Mouse (Mus musculus) R1 (cell line): ENCODE measurements around the gene Duoxa1.
"Not testable (repeated sequence)": the region's sequence is repeated elsewhere in the genome, so short reads cannot be mapped to it uniquely, and the experiment has no call there.

Source experiments
- DNase-seq: peaks from one replicate; pipeline ENCODE4 v3.0.0-alpha.2; 2018; ENCODE audit warnings: low read depth, low spot score

The Duoxa1 gene

DNA sequence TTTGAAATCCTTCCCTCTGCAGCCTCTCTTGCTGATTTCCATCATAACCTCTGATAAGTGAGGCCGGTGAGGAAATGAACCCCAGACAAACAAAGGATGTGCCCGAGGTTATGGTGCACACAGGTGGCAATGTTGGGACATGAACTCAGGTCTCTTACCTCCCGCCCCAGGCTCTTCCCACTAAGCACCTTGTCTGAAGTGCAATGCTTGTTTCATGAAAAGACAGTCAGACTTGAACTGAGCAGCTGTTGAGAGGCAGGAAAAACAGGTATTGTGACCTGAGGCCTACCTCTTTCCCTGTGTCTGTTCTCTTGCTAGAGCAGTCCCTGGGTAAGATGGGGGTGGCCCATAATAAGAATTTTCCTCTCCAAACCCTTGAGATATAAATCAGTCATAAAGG lies 18.7 kb upstream of the Duoxa1 start:
- no peak for DNase-seq

GRCm38 (mm10) chr2:122330317-122330716 lies 16.8 kb upstream of the Duoxa1 start:
- not testable (repeated sequence) for DNase-seq

DNA sequence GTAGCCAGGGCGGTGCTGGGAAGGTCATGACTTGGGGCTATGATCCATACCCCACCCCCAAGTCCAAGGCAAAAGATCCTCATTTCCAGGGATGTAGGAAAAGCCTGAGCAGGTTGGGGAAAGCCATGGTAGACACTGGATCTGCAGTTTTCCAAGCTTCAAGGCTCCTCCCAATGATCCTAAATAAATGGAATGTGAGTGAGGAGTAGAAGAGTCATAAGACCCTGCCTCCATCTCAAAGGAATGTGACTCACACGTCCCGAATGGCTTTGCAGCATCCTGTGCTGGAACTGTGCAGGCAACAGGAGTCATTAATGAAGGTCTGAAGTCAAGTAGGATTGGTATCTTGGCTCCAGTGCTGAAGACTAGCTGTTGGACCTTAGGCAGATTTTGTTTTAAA lies 14.5 kb upstream of the Duoxa1 start:
- no peak for DNase-seq

GRCm38 (mm10) chr2:122325361-122325760 lies 11.8 kb upstream of the Duoxa1 start:
- DNase-seq = no peak

GRCm38 (mm10) chr2:122324586-122324985 lies 11.1 kb upstream of the Duoxa1 start:
- DNase-seq = no peak

DNA sequence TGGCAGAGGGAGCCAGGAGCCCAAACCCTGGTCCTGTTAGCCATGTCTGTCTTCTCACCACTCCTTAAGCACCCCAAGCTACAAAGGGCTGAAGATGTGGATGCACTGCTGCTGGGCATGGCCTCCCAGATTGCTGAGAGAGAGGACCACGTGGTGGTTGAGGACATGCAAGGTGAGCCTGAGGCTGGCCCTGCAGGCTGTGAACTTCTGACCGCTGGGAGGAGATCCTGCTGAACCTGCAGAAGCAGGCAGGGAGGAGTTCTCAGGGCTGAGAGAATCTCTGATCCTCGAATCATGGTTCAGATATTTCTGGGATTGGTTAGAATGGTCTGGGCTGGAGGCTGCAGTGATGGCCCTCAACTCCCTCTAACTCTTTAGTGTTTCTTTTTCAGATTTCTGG lies 10.4 kb upstream of the Duoxa1 start:
- no peak for DNase-seq

DNA sequence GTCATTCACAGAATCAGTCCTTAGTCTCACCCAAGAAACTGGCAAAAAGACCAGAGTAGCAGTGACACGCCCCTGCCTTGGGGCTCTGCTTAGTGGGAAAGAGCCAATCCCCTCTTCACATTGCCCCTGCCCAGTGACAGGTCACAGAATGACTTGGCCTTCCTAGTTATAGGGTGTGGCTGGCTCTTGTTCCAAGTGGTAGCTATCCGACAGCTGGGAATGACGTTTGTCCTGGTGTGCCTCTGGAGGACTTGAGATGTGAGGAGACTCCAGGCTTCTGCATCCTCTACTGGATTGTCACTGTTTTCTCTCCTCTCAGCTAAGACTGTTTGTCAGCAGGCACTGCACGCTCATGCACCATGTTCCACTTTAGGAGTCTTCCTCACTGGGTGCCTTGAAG lies 3.9 kb upstream of the Duoxa1 start:
- no peak for DNase-seq

GRCm38 (mm10) chr2:122315372-122315771 lies 1.8 kb upstream of the Duoxa1 start, which contains the start of gene Duox1:
Gene Duox1 (plus strand): TSS chr2:122315672.
- no peak for DNase-seq

- DNase-seq = peak; percentile 84
Measured at GRCm38 (mm10) chr2:122312722-122313417, 660 bp downstream of the Duoxa1 start.

DNA sequence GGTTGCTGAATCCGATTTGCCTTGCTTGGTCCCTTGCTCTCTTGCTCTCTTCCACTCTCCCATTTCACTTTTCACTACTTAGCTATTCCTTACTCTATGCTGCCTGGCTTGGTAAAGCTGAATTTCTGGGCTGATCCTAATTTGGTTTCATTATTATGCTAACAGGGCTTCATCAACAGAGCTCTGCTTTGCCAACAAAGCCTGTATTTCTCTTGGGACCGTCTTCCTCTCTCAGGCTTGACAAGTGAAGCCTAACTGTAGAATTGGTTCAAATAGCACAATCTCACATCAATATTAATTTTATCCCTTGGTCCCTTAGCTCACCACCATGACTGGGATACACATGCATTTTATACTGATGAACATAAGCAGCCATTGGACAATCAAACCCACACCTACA lies 2.0 kb downstream of the Duoxa1 start:
- DNase-seq = no peak

DNA sequence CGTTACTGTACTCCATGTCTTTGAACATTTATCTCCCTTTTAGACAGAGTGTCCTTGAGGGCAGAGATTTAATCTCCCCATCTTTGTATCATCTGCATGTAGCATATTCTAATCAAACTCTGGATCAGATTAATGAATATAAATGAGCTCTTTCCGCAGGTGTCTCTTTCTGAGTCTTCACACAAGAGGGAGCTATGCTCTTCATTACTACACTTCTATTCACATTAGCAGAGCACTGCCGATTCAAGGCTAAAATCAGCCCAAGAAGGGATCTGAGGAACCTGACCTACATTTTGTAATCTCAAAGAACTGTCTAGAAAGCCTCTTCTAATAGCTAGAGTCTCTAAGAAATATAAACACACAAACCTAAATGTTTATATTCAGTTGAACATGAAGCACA lies 3.9 kb downstream of the Duoxa1 start:
- DNase-seq = no peak

DNA sequence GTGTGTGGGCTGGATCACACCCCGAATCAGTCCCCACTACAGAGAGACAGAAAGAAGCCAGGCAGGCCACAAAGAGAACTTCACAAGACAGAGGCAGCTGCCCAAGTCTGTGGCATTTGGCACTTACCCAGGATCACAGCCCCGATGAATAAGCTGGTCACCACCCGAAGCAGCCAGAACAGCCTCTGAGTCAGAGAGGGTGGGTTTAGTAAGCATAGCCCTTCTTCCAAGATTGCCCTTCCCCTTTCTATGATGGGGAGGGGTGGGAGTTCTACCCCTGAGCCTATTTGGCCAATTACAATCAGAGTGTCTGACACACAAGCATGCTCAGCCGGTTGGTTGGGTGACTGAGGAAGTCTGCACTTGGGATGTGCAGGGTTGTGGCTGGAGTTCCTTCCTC lies 7.3 kb downstream of the Duoxa1 start:
- DNase-seq = no peak

- DNase-seq = no peak
Measured at GRCm38 (mm10) chr2:122305097-122305892, 8.2 kb downstream of the Duoxa1 start.

DNA sequence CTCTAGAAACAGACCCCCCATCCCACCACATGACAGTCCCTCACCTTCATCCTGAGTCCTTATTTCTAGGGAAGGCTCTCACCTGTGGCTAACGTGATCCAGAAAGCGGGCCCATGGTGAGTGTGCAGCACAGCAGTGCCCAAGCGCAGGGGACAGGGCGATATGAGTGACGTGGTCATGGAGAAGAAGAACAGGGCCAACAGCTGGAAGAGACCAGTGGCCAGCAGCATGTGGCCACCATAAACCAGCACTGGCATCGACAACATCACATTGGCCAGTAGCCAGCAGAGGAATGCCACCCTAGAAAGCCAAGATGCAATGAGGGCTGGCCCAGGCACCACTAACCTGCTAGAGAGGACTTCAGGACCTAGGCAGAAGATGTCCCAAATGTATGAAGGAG lies 9.0 kb downstream of the Duoxa1 start:
- DNase-seq = no peak

DNA sequence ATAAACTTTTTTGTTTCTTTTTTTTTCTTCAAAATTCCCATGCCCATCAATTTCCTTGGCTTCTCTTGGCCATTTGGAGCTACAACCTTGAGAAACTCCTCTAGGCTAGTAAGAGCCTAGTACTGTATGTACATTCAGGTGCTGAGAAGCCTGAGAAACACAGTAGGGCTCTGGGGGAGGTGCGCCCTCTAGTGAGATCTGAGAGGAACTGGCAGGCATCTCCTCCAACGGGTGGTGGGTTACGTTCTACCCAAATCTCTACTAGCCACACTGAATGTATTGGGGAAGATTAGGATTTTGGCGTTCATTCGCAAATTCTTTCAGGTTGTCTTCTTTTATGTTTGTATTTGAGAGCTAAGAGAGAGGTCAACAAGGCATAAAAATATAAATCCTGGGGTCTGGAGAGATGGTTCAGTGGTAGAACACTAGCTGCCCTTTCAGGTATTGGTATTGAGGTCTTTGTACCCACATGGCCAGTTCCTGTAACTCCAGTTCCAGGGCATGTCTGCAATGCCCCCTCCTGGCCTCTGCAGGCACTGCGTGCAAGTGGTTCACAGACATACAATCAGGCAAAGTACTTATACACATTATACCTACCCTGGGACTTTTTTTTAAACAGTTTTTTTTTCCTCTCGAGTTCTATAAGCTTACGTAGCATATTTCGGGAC lies 10.8 kb downstream of the Duoxa1 start:
- DNase-seq = peak; percentile 90

- DNase-seq = peak; percentile 12
Measured at GRCm38 (mm10) chr2:122301921-122302573, 11.5 kb downstream of the Duoxa1 start.

GRCm38 (mm10) chr2:122301081-122301920 lies 12.2 kb downstream of the Duoxa1 start:
- peak; percentile 12 for DNase-seq

DNA sequence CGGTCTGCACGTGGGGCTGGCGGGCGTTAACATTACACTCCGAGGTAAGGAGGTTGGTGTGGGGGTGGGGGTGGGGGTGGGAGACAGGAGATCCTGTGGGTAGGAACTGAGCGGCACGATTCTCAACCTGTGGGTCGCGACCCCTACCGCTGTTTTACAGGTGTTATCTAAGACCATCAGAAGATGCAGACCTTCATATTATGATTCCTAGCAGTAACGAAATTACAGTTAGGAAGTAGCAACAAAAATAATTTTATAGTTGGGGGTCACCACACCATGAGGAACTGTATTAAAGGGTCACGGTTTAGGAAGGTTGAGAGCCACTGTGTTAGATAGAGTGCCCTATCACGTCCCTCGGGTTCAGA lies 12.9 kb downstream of the Duoxa1 start:
- no peak for DNase-seq

DNA sequence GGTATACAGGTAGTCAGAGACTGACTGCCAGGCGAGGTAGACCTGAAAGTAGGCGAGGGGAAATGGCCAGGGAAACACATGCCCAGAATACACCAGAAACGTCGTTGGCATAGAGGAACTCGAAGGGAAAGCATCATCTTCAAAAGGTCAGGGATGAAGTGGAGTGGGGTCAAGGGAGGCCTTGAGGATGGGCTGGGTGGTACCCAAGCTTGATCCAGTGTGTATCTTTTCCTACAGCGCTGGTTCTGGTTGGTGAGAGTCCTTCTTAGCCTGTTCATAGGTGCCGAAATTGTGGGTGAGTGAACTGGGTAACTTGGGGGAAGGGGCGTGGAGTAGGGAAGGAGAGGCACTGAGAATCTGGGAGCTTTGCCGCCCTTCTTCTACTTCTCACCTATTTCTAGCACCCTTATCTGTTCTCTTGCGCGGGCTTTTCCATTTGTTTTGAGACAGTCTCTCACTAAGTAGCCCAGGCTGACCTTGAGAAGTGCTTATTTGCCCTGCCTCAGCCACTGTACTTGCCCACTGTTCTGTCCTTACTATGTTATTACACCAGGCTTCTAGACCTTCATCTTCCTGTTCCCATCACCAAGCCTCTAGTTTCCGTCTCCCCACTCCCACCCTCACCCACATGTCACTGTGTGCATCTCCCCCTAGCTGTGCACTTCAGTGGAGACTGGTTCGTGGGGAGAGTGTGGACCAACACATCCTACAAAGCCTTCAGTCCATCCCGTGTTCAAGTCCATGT lies 13.4 kb downstream of the Duoxa1 start:
- no peak for DNase-seq
